Mouse (Mus musculus) urinary bladder, adult 2 months (tissue): ENCODE data around the gene Olfr1410. TPM values are rescaled to one million over a fixed set of nuclear protein-coding genes. Genes with fewer than 3 reads are reported as not detected.

Source experiments
- DNase-seq: peaks from one replicate; pipeline ENCODE4 v3.0.0; 2022; ENCODE audit warnings: low spot score
- polyA plus RNA-seq: library from polyadenylated mRNA; depleted of rRNA; stranded (reverse); fragments of >200 nt; gene quantifications from 2 replicates; pipeline ENCODE4 v1.2.3, GENCODE M21; 2012; rRNA removed

Olfr1410 gene
- not detected in 2 replicates for polyA plus RNA-seq

DNA sequence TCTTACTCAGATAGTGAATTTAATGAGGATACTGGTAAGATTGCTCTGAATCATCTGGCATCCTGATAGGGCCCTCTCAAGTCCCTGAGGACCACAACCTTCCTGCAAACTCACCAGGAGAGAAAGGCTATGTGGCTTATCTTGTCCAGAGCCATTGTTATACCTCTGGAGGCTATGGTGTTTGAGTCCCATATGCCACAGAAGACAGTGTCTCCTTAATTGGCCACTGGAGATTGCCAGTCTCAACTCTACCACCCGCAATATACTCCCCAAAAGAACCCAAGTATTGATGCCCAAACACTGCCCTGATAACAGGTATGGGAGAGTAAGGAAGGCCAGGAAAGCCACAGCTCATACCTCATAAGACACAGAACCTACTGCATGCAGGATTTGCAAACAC lies at the start of gene Olfr1410:
TSS of gene Olfr1410 (plus strand) at position 301 of the 400 bp plus-strand sequence.
- no peak for DNase-seq

GRCm38 (mm10) chr1:92571022-92571421 lies 34.6 kb upstream of the Olfr1410 start, which contains the start of gene Olfr1413:
Olfr1413 (plus strand) TSS chr1:92571322.
- DNase-seq, result no peak

- no peak for DNase-seq
These were observed 20.1 kb upstream of the Olfr1410 start, which contains the start of gene Olfr1412 for GRCm38 (mm10) chr1:92585479-92585878. Olfr1412 (plus strand) TSS chr1:92585779.

- no peak for DNase-seq
These were observed 11.5 kb upstream of the Olfr1410 start, which contains the start of gene Olfr1411 for GRCm38 (mm10) chr1:92594111-92594510. Olfr1411 (plus strand) TSS chr1:92594411.

- no peak for DNase-seq
These were observed 9.6 kb upstream of the Olfr1410 start for GRCm38 (mm10) chr1:92596019-92596418.

GRCm38 (mm10) chr1:92607711-92608110 lies 2.1 kb downstream of the Olfr1410 start:
- no peak for DNase-seq

DNA sequence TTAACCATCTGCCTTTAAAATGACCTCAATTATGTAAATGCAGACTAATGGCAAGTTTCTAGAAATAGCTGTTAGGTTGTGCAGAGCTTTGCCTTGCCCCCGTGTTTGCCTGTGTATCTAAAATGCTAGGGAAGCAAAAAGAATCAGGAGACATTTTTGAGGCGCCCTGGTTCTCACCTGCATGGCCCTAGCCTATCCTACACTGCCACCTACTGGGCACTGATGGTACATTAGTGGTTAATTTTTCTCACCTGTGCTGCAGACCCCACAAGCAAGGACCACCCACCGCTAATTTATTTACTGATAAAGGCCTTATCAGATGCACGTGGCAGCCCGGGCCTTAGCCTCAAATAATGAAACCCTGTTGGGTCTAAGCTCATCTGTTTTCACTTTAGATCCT lies 5.4 kb downstream of the Olfr1410 start:
- no peak for DNase-seq

GRCm38 (mm10) chr1:92613175-92613574 lies 7.6 kb downstream of the Olfr1410 start:
- DNase-seq, result no peak

DNA sequence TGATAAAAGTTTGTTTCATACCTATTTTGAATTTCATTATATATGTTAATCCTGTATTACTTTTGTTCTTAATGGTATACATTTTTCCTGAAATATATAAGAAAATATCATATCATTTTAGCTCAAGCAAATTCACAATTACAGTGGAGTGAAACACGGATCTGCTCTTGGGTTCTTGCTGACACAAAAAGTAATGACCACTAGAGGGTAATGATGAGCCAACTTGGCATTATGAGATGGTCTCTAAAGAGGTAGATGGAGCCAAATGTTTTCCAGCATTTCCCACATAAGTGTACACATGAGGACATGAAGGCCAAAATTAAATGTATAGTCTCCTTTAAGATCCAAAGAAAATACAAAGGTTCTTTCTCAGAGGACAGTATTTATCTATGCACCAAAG lies 8.9 kb downstream of the Olfr1410 start:
- no peak for DNase-seq

DNA sequence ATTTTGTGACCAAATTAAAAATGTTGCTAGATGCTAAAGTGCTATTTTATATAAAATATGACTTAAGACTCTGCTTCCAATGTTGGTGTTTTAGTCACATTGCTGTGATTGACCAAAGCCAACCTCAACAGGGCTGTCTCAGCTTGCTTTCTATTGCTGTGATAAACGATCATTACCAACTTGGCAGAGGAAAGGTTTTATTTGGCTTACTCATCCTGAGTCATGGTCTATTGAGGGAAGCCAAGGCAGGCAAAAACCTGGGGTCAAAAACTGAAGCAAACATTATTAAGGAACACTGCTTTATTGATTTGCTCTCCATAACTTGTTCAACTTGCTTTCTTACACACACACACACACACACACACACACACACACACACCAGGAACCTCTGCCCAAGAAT lies 10.5 kb downstream of the Olfr1410 start:
- no peak for DNase-seq

DNA sequence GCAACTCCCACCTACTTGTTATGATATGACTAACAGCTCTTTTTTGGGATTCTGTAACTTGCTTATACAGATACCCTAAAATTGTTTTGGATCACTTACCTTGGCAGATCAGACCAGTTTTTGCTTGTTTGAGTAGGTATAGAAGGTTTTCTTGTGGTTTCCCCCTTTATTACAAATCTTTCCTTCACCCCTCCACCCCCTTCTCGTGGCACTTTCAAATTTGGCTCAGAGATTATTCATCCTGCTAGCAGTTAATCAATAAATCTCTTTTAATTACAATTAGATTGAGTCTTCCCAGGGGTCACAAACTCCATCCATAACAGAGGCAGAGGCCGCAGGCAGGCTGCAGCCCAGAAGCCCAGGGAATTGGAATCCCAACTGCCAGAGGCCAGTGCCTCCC lies 11.9 kb downstream of the Olfr1410 start, which contains the start of gene Olfr12:
TSS of gene Olfr12 (plus strand) at position 301 of the 400 bp plus-strand sequence.
- DNase-seq, result no peak

DNA sequence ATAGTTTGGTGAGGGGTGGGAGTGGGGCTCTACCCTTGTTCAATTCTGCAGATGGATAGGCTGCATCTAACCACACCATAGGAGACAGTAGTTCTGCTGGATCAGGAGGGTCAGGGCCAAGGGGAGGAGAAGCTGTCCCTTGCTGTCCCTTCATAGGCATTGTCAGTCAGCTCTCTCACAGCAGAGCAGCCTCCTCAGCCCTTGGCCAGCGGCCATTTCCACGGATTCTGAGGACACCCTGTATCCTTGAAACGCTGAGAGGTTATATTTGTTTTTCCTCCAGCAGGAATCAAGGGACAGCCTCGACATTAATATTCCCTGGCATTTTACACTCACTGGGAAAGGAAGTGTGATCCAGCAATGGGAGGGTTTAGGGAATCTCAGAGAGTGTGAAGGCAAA lies 12.8 kb downstream of the Olfr1410 start:
- DNase-seq, result no peak

DNA sequence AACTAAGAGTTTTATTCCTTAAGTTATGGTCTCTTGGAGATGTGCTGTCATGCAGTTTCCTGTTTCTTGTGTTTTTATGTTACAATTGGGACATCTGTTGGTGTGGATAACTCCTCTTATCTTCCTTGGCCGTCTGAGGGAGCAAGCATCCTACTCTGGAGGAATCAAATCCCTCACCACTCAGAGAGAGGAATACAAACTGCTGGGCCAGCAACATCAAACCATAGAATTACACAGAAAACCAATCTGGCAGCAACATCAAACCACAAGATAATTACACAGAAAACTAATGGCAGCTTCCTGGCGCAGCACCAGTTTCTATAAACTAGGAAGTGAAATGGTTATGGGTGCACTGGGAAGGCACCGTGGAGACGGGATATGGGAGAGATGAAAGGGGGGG lies 22.6 kb downstream of the Olfr1410 start:
- DNase-seq, result no peak

- DNase-seq, result no peak
These were observed 26.6 kb downstream of the Olfr1410 start for GRCm38 (mm10) chr1:92632196-92632595.

- DNase-seq, result no peak
These were observed 27.4 kb downstream of the Olfr1410 start for GRCm38 (mm10) chr1:92632948-92633347.

- DNase-seq, result no peak
These were observed 28.1 kb downstream of the Olfr1410 start for GRCm38 (mm10) chr1:92633726-92634125.

- no peak for DNase-seq
These were observed 29.0 kb downstream of the Olfr1410 start for GRCm38 (mm10) chr1:92634569-92634968.

GRCm38 (mm10) chr1:92634976-92635599 lies 29.5 kb downstream of the Olfr1410 start:
- DNase-seq, result no peak

DNA sequence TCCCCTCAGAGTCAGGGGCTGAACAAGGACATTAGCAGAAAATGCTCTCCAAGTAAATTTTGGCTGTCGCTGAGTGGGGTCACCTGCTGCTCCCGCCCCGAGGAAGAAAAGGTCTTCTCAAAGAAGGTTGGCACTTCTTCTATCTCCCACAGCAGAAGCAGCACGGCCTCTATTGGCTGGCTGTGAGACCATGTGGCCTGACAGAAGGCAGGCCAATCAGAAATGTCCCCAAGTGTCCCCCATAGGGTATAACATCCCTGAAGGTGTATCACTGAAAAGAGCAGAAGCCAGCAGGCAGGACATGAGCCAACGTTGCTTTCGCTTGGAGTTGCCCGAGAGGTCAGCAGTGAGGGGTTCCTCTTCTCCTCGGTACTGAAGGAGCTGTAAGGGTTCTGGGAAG lies 30.4 kb downstream of the Olfr1410 start:
- DNase-seq, result no peak

DNA sequence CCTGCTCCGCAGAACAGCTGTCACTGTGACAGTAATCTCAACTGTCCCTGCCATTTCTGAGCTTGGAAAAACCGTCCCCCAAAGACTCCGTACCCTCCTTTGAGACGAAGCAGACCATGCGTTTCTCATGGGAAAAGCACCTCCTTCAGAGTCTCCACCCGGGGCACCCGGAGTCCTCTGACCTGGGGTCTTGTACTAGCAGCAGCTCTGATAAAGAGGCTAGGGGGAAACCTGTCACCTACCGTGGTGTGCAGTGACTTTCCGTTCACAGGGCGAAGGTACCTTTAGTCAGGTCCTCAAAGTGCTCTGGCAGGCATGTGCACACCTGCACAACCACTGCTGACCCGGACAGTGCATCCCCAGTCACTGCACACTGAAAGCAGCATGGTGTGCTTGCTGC lies 31.1 kb downstream of the Olfr1410 start:
- no peak for DNase-seq

DNA sequence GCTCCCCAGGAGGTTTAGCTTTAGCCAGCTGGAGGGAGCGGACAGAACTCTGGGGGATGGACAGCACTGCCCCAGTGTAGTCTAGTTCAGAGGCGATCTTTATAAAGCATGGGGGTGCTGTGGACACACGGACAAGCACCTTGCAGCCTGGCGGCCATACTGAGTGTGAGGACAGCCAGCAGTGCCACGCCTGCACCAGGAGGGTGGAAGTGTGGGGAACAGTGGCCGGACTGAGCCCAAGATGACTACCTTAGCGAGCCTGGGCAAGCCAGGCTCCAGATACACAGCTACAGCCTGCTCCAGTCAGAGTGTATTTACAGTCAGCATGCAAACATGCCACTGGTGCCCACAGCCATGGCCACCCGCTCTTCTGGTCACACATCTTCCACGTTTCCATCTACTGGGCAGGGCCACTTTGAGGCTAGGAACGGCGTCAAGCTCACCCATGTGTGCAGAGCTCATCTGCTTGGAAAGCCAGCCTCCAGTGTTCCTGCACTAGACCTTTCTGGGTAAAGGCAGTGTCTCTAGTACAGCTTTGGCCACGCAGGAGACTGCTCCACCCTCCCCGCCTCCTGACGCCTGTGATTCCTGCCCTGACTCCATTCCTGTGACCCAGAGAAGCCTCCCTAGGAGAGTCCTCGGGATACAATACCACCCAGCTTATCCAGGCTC lies 32.1 kb downstream of the Olfr1410 start:
- no peak for DNase-seq

DNA sequence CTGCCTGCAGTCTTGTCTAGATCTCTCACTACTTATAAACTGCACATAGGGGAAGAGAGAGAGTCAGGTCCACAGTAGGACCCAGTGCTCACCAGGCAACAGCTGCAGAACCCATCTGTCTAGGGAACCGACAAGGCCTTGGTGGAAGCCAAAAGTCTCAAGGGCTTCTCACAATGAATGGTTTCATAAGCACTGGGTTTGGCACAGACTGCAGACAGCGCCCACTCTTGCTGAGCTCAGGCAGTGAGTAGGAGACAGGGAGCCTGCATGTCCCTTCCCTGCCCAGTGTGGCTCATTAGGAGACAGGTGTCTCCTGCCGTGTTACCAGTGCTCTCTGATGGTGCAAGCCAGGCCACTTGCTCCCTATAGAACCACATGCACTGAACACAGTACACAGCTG lies 32.6 kb downstream of the Olfr1410 start:
- no peak for DNase-seq

DNA sequence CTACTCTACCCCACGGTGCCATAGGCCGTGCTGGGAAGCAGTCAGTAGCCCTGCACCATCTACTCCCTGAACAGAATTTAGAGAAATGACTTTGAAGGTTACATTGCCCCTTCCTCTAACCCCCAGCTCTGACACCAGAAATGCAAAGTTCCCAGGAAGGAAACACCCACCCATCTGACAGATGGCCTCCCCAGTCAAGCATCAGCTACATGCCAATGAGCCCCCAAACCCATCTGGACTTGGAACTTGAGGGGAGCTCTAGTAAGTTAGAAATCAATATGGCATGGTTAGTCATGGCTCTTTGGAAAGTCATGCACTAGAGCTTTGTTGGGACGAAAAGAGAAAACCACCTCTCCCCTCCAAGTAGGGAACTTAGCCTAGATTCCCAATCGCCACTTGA lies 33.2 kb downstream of the Olfr1410 start:
- no peak for DNase-seq
